Mouse (Mus musculus): Measurements from ENCODE around the gene Arl1. TPM values are rescaled to one million over a fixed set of nuclear protein-coding genes. Genes with fewer than 3 reads are reported as not detected.
"Not testable (repeated sequence)": the region's sequence is repeated elsewhere in the genome, so short reads cannot be mapped to it uniquely, and the experiment has no call there.

The Arl1 gene
- polyA plus RNA-seq, 1 experiment from 2014 or later: 153 TPM

- peak; percentile 23; the same call in 1 of the 2 replicates for ATAC-seq (ENCODE audit: insufficient number of reproducible peaks, insufficient read depth, low FRiP score, low read depth)
- 2% methylated on average over 55 of the region's 61 CpGs for WGBS
Observed at GRCm38 (mm10) chr10:88731496-88732308, 1.0 kb downstream of the Arl1 start.

GRCm38 (mm10) chr10:88732309-88732622 is 1.6 kb downstream of the Arl1 start:
- Histone ChIP-seq H3K9ac (ENCODE audit: low read length) (peak overlapping the region; percentile 98), H3K4me3 (ENCODE audit: control insufficient read depth in 1 of 2, insufficient read depth in 1 of 2, low read depth in 1 of 2, low read length in 2 of 2) (peak overlapping the region; percentile 92 to 99), H3K4me1 (ENCODE audit: control insufficient read depth in 2 of 2, insufficient read depth in 2 of 2, low read length in 2 of 2) (peaks cover 6 to 11% of the 10 kb centered on the region in 2 experiments), H3K27ac (replicated peaks in 1 of 2; ENCODE audit: control insufficient read depth in 1 of 2, insufficient read depth in 1 of 2, low read depth in 2 of 2, low read length in 2 of 2) (no peak overlapping the region), H3K4me2 (ENCODE audit: low read length) (peak overlapping the region; percentile 95), H3K9me3 (ENCODE audit: control insufficient read depth, low read length) (no peaks in the 10 kb centered on the region), H3K36me3 (ENCODE audit: control insufficient read depth, insufficient read depth, low read length) (peaks cover 17% of the 10 kb centered on the region), H3K27me3 (ENCODE audit: control insufficient read depth, insufficient read depth, low read length) (no peaks in the 10 kb centered on the region)
- no peak for ATAC-seq (ENCODE audit: insufficient number of reproducible peaks, insufficient read depth, low FRiP score, low read depth)
- WGBS: 5% methylated on average over 6 of the region's 6 CpGs

More at GRCm38 (mm10) chr10:88731496-88732308, 1.0 kb downstream of the Arl1 start:
- Histone ChIP-seq H3K27me3 (ENCODE audit: control insufficient read depth, insufficient read depth, low read length) (no peaks in the 10 kb centered on the region), H3K4me1 (ENCODE audit: control insufficient read depth in 2 of 2, insufficient read depth in 2 of 2, low read length in 2 of 2) (peaks cover 6 to 11% of the 10 kb centered on the region in 2 experiments), H3K9ac (ENCODE audit: low read length) (peak overlapping the region; percentile 98), H3K36me3 (ENCODE audit: control insufficient read depth, insufficient read depth, low read length) (peaks cover 11% of the 10 kb centered on the region), H3K4me3 (ENCODE audit: control insufficient read depth in 1 of 2, insufficient read depth in 1 of 2, low read depth in 1 of 2, low read length in 2 of 2) (peak overlapping the region; percentile 92 to 99), H3K27ac (replicated peaks in 1 of 2; ENCODE audit: control insufficient read depth in 1 of 2, insufficient read depth in 1 of 2, low read depth in 2 of 2, low read length in 2 of 2) (peak overlapping the region; percentile 82 to 84), H3K9me3 (ENCODE audit: control insufficient read depth, low read length) (no peaks in the 10 kb centered on the region), H3K4me2 (ENCODE audit: low read length) (peak overlapping the region; percentile 95)

GRCm38 (mm10) chr10:88739074-88739473 is 8.4 kb downstream of the Arl1 start:
- H3K4me2 ChIP-seq (ENCODE audit: low read length); H3K27ac ChIP-seq (replicated peaks in 1 of 2; ENCODE audit: control insufficient read depth in 1 of 2, insufficient read depth in 1 of 2, low read depth in 2 of 2, low read length in 2 of 2); H3K4me1 ChIP-seq (ENCODE audit: control insufficient read depth in 2 of 2, insufficient read depth in 2 of 2, low read length in 2 of 2); H3K27me3 ChIP-seq (ENCODE audit: control insufficient read depth, insufficient read depth, low read length); ATAC-seq (ENCODE audit: insufficient number of reproducible peaks, insufficient read depth, low FRiP score, low read depth); H3K9me3 ChIP-seq (ENCODE audit: control insufficient read depth, low read length); H3K9ac ChIP-seq (ENCODE audit: low read length); H3K4me3 ChIP-seq (ENCODE audit: control insufficient read depth in 1 of 2, insufficient read depth in 1 of 2, low read depth in 1 of 2, low read length in 2 of 2): not testable (repeated sequence)
- 94% methylated on average over 8 of the region's 8 CpGs for WGBS
- peaks cover 72% of the 10 kb centered on the region for H3K36me3 ChIP-seq (ENCODE audit: control insufficient read depth, insufficient read depth, low read length)

- peaks cover 80% of the 10 kb centered on the region for H3K36me3 ChIP-seq (ENCODE audit: control insufficient read depth, insufficient read depth, low read length)
Observed at GRCm38 (mm10) chr10:88739818-88740217, 9.2 kb downstream of the Arl1 start.

GRCm38 (mm10) chr10:88740781-88741180 is 10.1 kb downstream of the Arl1 start:
- Histone ChIP-seq H3K27ac (replicated peaks in 1 of 2; ENCODE audit: control insufficient read depth in 1 of 2, insufficient read depth in 1 of 2, low read depth in 2 of 2, low read length in 2 of 2) (no peak overlapping the region), H3K4me1 (ENCODE audit: control insufficient read depth in 2 of 2, insufficient read depth in 2 of 2, low read length in 2 of 2) (no peaks in the 10 kb centered on the region), H3K9ac (ENCODE audit: low read length) (no peak overlapping the region), H3K36me3 (ENCODE audit: control insufficient read depth, insufficient read depth, low read length) (peaks cover 87% of the 10 kb centered on the region), H3K27me3 (ENCODE audit: control insufficient read depth, insufficient read depth, low read length) (no peaks in the 10 kb centered on the region), H3K4me3 (ENCODE audit: control insufficient read depth in 1 of 2, insufficient read depth in 1 of 2, low read depth in 1 of 2, low read length in 2 of 2) (no peak overlapping the region), H3K9me3 (ENCODE audit: control insufficient read depth, low read length) (no peaks in the 10 kb centered on the region), H3K4me2 (ENCODE audit: low read length) (no peak overlapping the region)
- ATAC-seq (ENCODE audit: insufficient number of reproducible peaks, insufficient read depth, low FRiP score, low read depth): no peak
- 86% methylated on average over 5 of the region's 5 CpGs for WGBS

More at GRCm38 (mm10) chr10:88739818-88740217, 9.2 kb downstream of the Arl1 start:
- Histone ChIP-seq H3K27me3 (ENCODE audit: control insufficient read depth, insufficient read depth, low read length) (no peaks in the 10 kb centered on the region), H3K4me1 (ENCODE audit: control insufficient read depth in 2 of 2, insufficient read depth in 2 of 2, low read length in 2 of 2) (no peaks in the 10 kb centered on the region), H3K27ac (replicated peaks in 1 of 2; ENCODE audit: control insufficient read depth in 1 of 2, insufficient read depth in 1 of 2, low read depth in 2 of 2, low read length in 2 of 2) (no peak overlapping the region), H3K4me3 (ENCODE audit: control insufficient read depth in 1 of 2, insufficient read depth in 1 of 2, low read depth in 1 of 2, low read length in 2 of 2) (no peak overlapping the region), H3K4me2 (ENCODE audit: low read length) (no peak overlapping the region), H3K9ac (ENCODE audit: low read length) (no peak overlapping the region), H3K9me3 (ENCODE audit: control insufficient read depth, low read length) (no peaks in the 10 kb centered on the region)
- WGBS: 92% methylated on average over 1 of the region's 1 CpGs
- ATAC-seq (ENCODE audit: insufficient number of reproducible peaks, insufficient read depth, low FRiP score, low read depth): no peak

- Histone ChIP-seq H3K36me3 (ENCODE audit: control insufficient read depth, insufficient read depth, low read length) (peaks cover 83% of the 10 kb centered on the region), H3K4me1 (ENCODE audit: control insufficient read depth in 2 of 2, insufficient read depth in 2 of 2, low read length in 2 of 2) (no peaks in the 10 kb centered on the region), H3K27me3 (ENCODE audit: control insufficient read depth, insufficient read depth, low read length) (no peaks in the 10 kb centered on the region), H3K4me3 (ENCODE audit: control insufficient read depth in 1 of 2, insufficient read depth in 1 of 2, low read depth in 1 of 2, low read length in 2 of 2) (no peak overlapping the region), H3K9me3 (ENCODE audit: control insufficient read depth, low read length) (no peaks in the 10 kb centered on the region), H3K9ac (ENCODE audit: low read length) (no peak overlapping the region), H3K27ac (replicated peaks in 1 of 2; ENCODE audit: control insufficient read depth in 1 of 2, insufficient read depth in 1 of 2, low read depth in 2 of 2, low read length in 2 of 2) (no peak overlapping the region), H3K4me2 (ENCODE audit: low read length) (no peak overlapping the region)
- no peak for ATAC-seq (ENCODE audit: insufficient number of reproducible peaks, insufficient read depth, low FRiP score, low read depth)
- 77% methylated on average over 2 of the region's 2 CpGs for WGBS
Observed at GRCm38 (mm10) chr10:88741426-88741825, 10.8 kb downstream of the Arl1 start.

GRCm38 (mm10) chr10:88761524-88762212 is 31.0 kb downstream of the Arl1 start:
- peaks cover 95% of the 10 kb centered on the region for H3K36me3 ChIP-seq (ENCODE audit: control insufficient read depth, insufficient read depth, low read length)
- H3K9ac ChIP-seq (ENCODE audit: low read length): no peak overlapping the region
- no peak overlapping the region for H3K4me3 ChIP-seq (ENCODE audit: control insufficient read depth in 1 of 2, insufficient read depth in 1 of 2, low read depth in 1 of 2, low read length in 2 of 2)
- no peak overlapping the region for H3K4me2 ChIP-seq (ENCODE audit: low read length)
- no peaks in the 10 kb centered on the region for H3K27me3 ChIP-seq (ENCODE audit: control insufficient read depth, insufficient read depth, low read length)
- ATAC-seq (ENCODE audit: insufficient number of reproducible peaks, insufficient read depth, low FRiP score, low read depth): no peak
- no peaks in the 10 kb centered on the region for H3K9me3 ChIP-seq (ENCODE audit: control insufficient read depth, low read length)
- H3K27ac ChIP-seq (replicated peaks in 1 of 2; ENCODE audit: control insufficient read depth in 1 of 2, insufficient read depth in 1 of 2, low read depth in 2 of 2, low read length in 2 of 2): no peak overlapping the region
- 88% methylated on average over 13 of the region's 13 CpGs for WGBS
- no peaks in the 10 kb centered on the region for H3K4me1 ChIP-seq (ENCODE audit: control insufficient read depth in 2 of 2, insufficient read depth in 2 of 2, low read length in 2 of 2)
